Comparison of ENCODE assay signal across 25 mouse cellular contexts in the genomic region with DNA sequence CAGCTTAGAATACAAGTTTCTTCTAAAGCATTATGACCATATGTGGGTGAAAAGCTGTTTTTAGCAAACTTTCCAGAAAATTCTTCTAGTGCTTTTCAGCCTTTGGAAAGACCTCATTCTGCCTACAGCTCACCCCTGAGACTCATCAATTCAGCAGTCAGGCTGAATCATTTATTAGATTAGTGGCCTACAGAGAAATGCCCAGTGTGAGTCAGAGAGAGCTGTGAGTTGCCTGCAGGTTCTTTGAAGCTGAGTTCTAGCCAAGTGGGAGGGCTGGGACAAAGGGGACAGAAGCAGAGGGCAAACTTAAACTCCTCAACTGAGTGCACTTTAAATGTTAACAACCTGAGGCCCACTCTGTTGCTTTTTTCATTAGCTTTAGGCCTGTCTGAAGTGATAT. TPM values are rescaled to one million over a fixed set of nuclear protein-coding genes. Genes with fewer than 3 reads are reported as not detected.
DNase-seq lines count a peak whose midpoint lies in the region; ATAC-seq and TF ChIP-seq lines count a peak whose summit lies in the region.
"Had no signal": no experiment of that assay in that cellular context is flagged by ENCODE, and none has a peak within 500 bp of the region (broad histone marks: within the 10 kb centered on the region; RNA-seq: fewer than 3 reads in every experiment).

No protein-coding gene starts in this region.

- no peaks in the 10 kb centered on the region for H3K36me3 ChIP-seq in midbrain, postnatal 0 days (ENCODE audit: insufficient read depth, low read length)
- H3K36me3 ChIP-seq in midbrain, embryonic 13.5 days: no peaks in the 10 kb centered on the region
- no peaks in the 10 kb centered on the region for H3K36me3 ChIP-seq in kidney, embryonic 14.5 days (ENCODE audit: control insufficient read depth, insufficient read depth, low read length)
- H3K36me3 ChIP-seq: forebrain, embryonic 12.5 days; heart, embryonic 13.5 days; hindbrain, embryonic 12.5 days; midbrain, embryonic 12.5 days; neural tube, embryonic 13.5 days had no signal

- H3K4me3 ChIP-seq in midbrain, postnatal 0 days (ENCODE audit: low read depth, low read length): no peak overlapping the region
- no peak overlapping the region for H3K4me3 ChIP-seq in midbrain, embryonic 13.5 days (replicated peaks)
- no peak overlapping the region for H3K4me3 ChIP-seq in kidney, embryonic 14.5 days (ENCODE audit: low read length)
- H3K4me3 ChIP-seq: forebrain, embryonic 12.5 days; heart, adult 2 months; heart, embryonic 13.5 days; hindbrain, embryonic 12.5 days; midbrain, embryonic 12.5 days; neural tube, embryonic 13.5 days had no signal

- no peak overlapping the region for H3K27ac ChIP-seq in midbrain, postnatal 0 days (ENCODE audit: low read depth, low read length)
- no peak overlapping the region for H3K27ac ChIP-seq in midbrain, embryonic 13.5 days
- no peak overlapping the region for H3K27ac ChIP-seq in kidney, embryonic 14.5 days (ENCODE audit: low read depth, low read length)
- H3K27ac ChIP-seq: forebrain, embryonic 12.5 days; heart, adult 2 months; heart, embryonic 13.5 days; hindbrain, embryonic 12.5 days; kidney, postnatal 0 days; midbrain, embryonic 12.5 days; neural tube, embryonic 13.5 days; stomach, postnatal 0 days had no signal

- DNase-seq in midbrain, postnatal 0 days (ENCODE audit: low spot score): peak; percentile 10
- peak; percentile 83 for DNase-seq in adipocyte (ENCODE audit: low spot score)
- DNase-seq in adrenal gland, postnatal 36 days: peak; percentile 62 to 69
- peak; percentile 5 for DNase-seq in skeletal muscle tissue, adult 2 months (ENCODE audit: low read depth, low spot score)
- no peak for DNase-seq in yolk sac, embryonic 10.5 days (ENCODE audit: low spot score)
- no peak for DNase-seq in B cell, adult 2 months
- DNase-seq: cerebellum, adult 9-10 months; gastrocnemius, postnatal 36 days; heart, adult 2 months; heart, postnatal 14 days; kidney, adult 11 months; liver, postnatal 0 days; thymus, adult 2 months; thymus, postnatal 4 days had no signal

- no peak for ATAC-seq in midbrain, postnatal 0 days (ENCODE audit: low FRiP score)
- no peak for ATAC-seq in midbrain, embryonic 13.5 days
- ATAC-seq in kidney, embryonic 14.5 days (ENCODE audit: low FRiP score, low TSS enrichment): no peak
- ATAC-seq: liver, postnatal 0 days; lung, postnatal 0 days had no signal

- no peak for TF ChIP-seq CTCF in midbrain, postnatal 0 days (IDR thresholded peaks at IDR 0.05)

- H3K4me2 ChIP-seq in midbrain, postnatal 0 days (ENCODE audit: low read depth, low read length, poor library complexity, severe bottlenecking): no peak overlapping the region
- no peak overlapping the region for H3K4me2 ChIP-seq in midbrain, embryonic 13.5 days (replicated peaks)
- no peak overlapping the region for H3K4me2 ChIP-seq in kidney, embryonic 14.5 days (replicated peaks; ENCODE audit: low read depth, low read length)
- H3K4me2 ChIP-seq: forebrain, embryonic 12.5 days; heart, embryonic 13.5 days; hindbrain, embryonic 12.5 days; liver, embryonic 11.5 days; midbrain, embryonic 12.5 days; neural tube, embryonic 13.5 days had no signal

- no peak overlapping the region for H3K9ac ChIP-seq in midbrain, postnatal 0 days (replicated peaks; ENCODE audit: low read length, poor library complexity, severe bottlenecking)
- no peak overlapping the region for H3K9ac ChIP-seq in midbrain, embryonic 13.5 days (replicated peaks)
- no peak overlapping the region for H3K9ac ChIP-seq in kidney, embryonic 14.5 days (ENCODE audit: low read depth, low read length)
- H3K9ac ChIP-seq: forebrain, embryonic 12.5 days; heart, embryonic 13.5 days; hindbrain, embryonic 12.5 days; liver, postnatal 0 days; midbrain, embryonic 12.5 days; neural tube, embryonic 13.5 days had no signal

- H3K4me1 ChIP-seq in midbrain, postnatal 0 days (ENCODE audit: insufficient read depth, low read length): no peaks in the 10 kb centered on the region
- no peaks in the 10 kb centered on the region for H3K4me1 ChIP-seq in midbrain, embryonic 13.5 days (replicated peaks)
- H3K4me1 ChIP-seq in kidney, embryonic 14.5 days (ENCODE audit: control insufficient read depth, insufficient read depth, low read length): no peaks in the 10 kb centered on the region
- H3K4me1 ChIP-seq: forebrain, embryonic 12.5 days; heart, embryonic 13.5 days; hindbrain, embryonic 12.5 days; midbrain, embryonic 12.5 days; neural tube, embryonic 13.5 days had no signal

- no peaks in the 10 kb centered on the region for H3K9me3 ChIP-seq in midbrain, postnatal 0 days (ENCODE audit: low read length)
- H3K9me3 ChIP-seq in midbrain, embryonic 13.5 days: peaks cover 5% of the 10 kb centered on the region; the same call in 1 of the 2 replicates
- 0 out of 2 replicates have a peak, but pooled peaks cover 2% of the 10 kb centered on the region for H3K9me3 ChIP-seq in kidney, embryonic 14.5 days (ENCODE audit: control insufficient read depth, low read length)
- H3K9me3 ChIP-seq: forebrain, embryonic 12.5 days; hindbrain, embryonic 12.5 days; midbrain, embryonic 12.5 days; neural tube, embryonic 13.5 days had no signal

- no peaks in the 10 kb centered on the region for H3K27me3 ChIP-seq in midbrain, postnatal 0 days (ENCODE audit: insufficient read depth, low read length)
- H3K27me3 ChIP-seq in midbrain, embryonic 13.5 days: no peaks in the 10 kb centered on the region
- no peaks in the 10 kb centered on the region for H3K27me3 ChIP-seq in kidney, embryonic 14.5 days (ENCODE audit: control insufficient read depth, insufficient read depth, low read length)
- H3K27me3 ChIP-seq: forebrain, embryonic 12.5 days; heart, embryonic 13.5 days; hindbrain, embryonic 12.5 days; midbrain, embryonic 12.5 days; neural tube, embryonic 13.5 days had no signal

RNA-seq across cellular contexts. Expression of gene Ctso, which starts 48.5 kb away (rescaled TPM):
- 8.6 and 8.8 TPM in 2 replicates for total RNA-seq in midbrain, postnatal 0 days (2014; rRNA removed)
- polyA plus RNA-seq in midbrain, postnatal 0 days (2015; fragmentation: Nextera tagmentation; extraction: Ambion mirVana): 11.2 and 12.0 TPM in 2 replicates
- 5.7 and 6.5 TPM in 2 replicates for polyA plus RNA-seq in midbrain, embryonic 13.5 days (2015; fragmentation: Nextera tagmentation; extraction: Ambion mirVana)
- total RNA-seq in adrenal gland, postnatal 36 days (2021): 10 to 100 TPM; 34.5 to 68.4 TPM
- polyA plus RNA-seq in kidney, embryonic 14.5 days (2014; fragmentation: Nextera tagmentation; extraction: Ambion mirVana): 7.6 and 11.7 TPM in 2 replicates

Comparison
In these comparisons a context has a peak if more than half of its experiments do, and no peak if none do; other contexts are left out.
1. DNase-seq: peak in midbrain, postnatal 0 days (single experiment), adipocyte (single experiment), adrenal gland, postnatal 36 days (2 of 2) and skeletal muscle tissue, adult 2 months (single experiment); none in yolk sac, embryonic 10.5 days (single experiment) and B cell, adult 2 months (0 of 2).